Mouse (Mus musculus) embryonic fibroblast, embryonic 13.5 days (primary cell): ENCODE data around the gene Hipk2.

Source experiments
- CTCF ChIP-seq: IDR thresholded peaks from 2 replicates; pipeline ENCODE4 v1.5.1; 2011; ENCODE audit warnings: mild to moderate bottlenecking, control low read depth, low read length, moderate library complexity, borderline replicate concordance; ENCODE audit not compliant: insufficient read depth
- POLR2A ChIP-seq: IDR thresholded peaks from 2 replicates; pipeline ENCODE4 v1.6.1; 2011; ENCODE audit warnings: low read depth, mild to moderate bottlenecking, control low read depth, low read length, moderate library complexity

GRCm38 (mm10) chr6:38919135-38919740, 43.3 kb upstream of the Hipk2 start:
- TF ChIP-seq CTCF (no peak), POLR2A (no peak)
